Comparison of ENCODE assay signal across 7 mouse cellular contexts in genomic region chr1:171826164-171826563, GRCm38 (mm10). TPM values are rescaled to one million over a fixed set of nuclear protein-coding genes. Genes with fewer than 3 reads are reported as not detected.
DNase-seq lines count a peak whose midpoint lies in the region.

No protein-coding gene starts in this region.

- peak; percentile 9 for DNase-seq in kidney, postnatal 14 days
- no peak for DNase-seq in kidney, adult 11 months
- peak; percentile 60 for DNase-seq in CD4-positive helper T cell, adult 2 months (ENCODE audit: low read depth, low spot score)
- DNase-seq in MEL-GATA-1-ER (ENCODE audit: extremely low read depth, low read depth): peak; percentile 33
- DNase-seq in lung, postnatal 10 days: peak; percentile 35
- DNase-seq in adrenal gland, adult 18-20 months (ENCODE audit: low spot score in 2 of 2): no peak
- DNase-seq in adrenal gland, postnatal 25 days: no peak

RNA-seq across cellular contexts. Expression of gene Cd84, which starts 13.3 kb away (rescaled TPM):
- 10 to 100 TPM in 1 of 2 experiments, 1 to 10 TPM in 1; 3.7 to 11.1 TPM for total RNA-seq in adrenal gland, adult 18-20 months (2021)
- total RNA-seq in adrenal gland, postnatal 25 days (2021): 2.3 and 2.6 TPM in 2 replicates

RNA-seq across cellular contexts. Expression of gene Slamf1, which starts 59.2 kb away (rescaled TPM):
- total RNA-seq in adrenal gland, adult 18-20 months (2021): under 1 TPM in 1 of 2 experiments, not detected in 1; 0.19 TPM
- not detected in 2 replicates for total RNA-seq in adrenal gland, postnatal 25 days (2021)

Comparison
In these comparisons a context has a peak if more than half of its experiments do, and no peak if none do; other contexts are left out.
1. DNase-seq: peak in kidney, postnatal 14 days (single experiment), CD4-positive helper T cell, adult 2 months (single experiment), MEL-GATA-1-ER (single experiment) and lung, postnatal 10 days (single experiment); none in kidney, adult 11 months (single experiment), adrenal gland, adult 18-20 months (0 of 2) and adrenal gland, postnatal 25 days (single experiment).